Mouse (Mus musculus) NIH3T3 (cell line): Measurements from ENCODE around the gene Arpc3.
"Not testable (repeated sequence)": the region's sequence is repeated elsewhere in the genome, so short reads cannot be mapped to it uniquely, and the experiment has no call there.

Source experiments
- DNase-seq: peaks from one replicate; pipeline ENCODE4 v3.0.0-alpha.2; 2012; ENCODE audit warnings: low read depth

The Arpc3 gene

GRCm38 (mm10) chr5:122439400-122440094 is 47.9 kb downstream of the Arpc3 start:
- DNase-seq: no peak

- no peak for DNase-seq
Observed at GRCm38 (mm10) chr5:122440095-122440630, 48.5 kb downstream of the Arpc3 start.

GRCm38 (mm10) chr5:122444492-122444891 is 52.8 kb downstream of the Arpc3 start:
- no peak for DNase-seq

- no peak for DNase-seq
Observed at GRCm38 (mm10) chr5:122445051-122445610, 53.5 kb downstream of the Arpc3 start.

GRCm38 (mm10) chr5:122447857-122448256 is 56.2 kb downstream of the Arpc3 start:
- no peak for DNase-seq

GRCm38 (mm10) chr5:122448869-122449268 is 57.2 kb downstream of the Arpc3 start:
- DNase-seq: no peak

- DNase-seq: no peak
Observed at GRCm38 (mm10) chr5:122449946-122450345, 58.3 kb downstream of the Arpc3 start.

- DNase-seq: no peak
Observed at GRCm38 (mm10) chr5:122450913-122451317, 59.2 kb downstream of the Arpc3 start.

- no peak for DNase-seq
Observed at GRCm38 (mm10) chr5:122451324-122451723, 59.6 kb downstream of the Arpc3 start.

GRCm38 (mm10) chr5:122452194-122452593 is 60.5 kb downstream of the Arpc3 start:
- no peak for DNase-seq

- DNase-seq: no peak
Observed at GRCm38 (mm10) chr5:122453188-122453587, 61.5 kb downstream of the Arpc3 start.

GRCm38 (mm10) chr5:122454442-122454841 is 62.8 kb downstream of the Arpc3 start:
- DNase-seq: no peak

GRCm38 (mm10) chr5:122454883-122455282 is 63.2 kb downstream of the Arpc3 start:
- DNase-seq: no peak

- DNase-seq: no peak
Observed at GRCm38 (mm10) chr5:122455584-122455983, 63.9 kb downstream of the Arpc3 start.

GRCm38 (mm10) chr5:122457054-122457453 is 65.4 kb downstream of the Arpc3 start:
- not testable (repeated sequence) for DNase-seq

GRCm38 (mm10) chr5:122458066-122458465 is 66.4 kb downstream of the Arpc3 start:
- no peak for DNase-seq

GRCm38 (mm10) chr5:122459335-122459734 is 67.7 kb downstream of the Arpc3 start:
- DNase-seq: no peak

- no peak for DNase-seq
Observed at GRCm38 (mm10) chr5:122460656-122461055, 69.0 kb downstream of the Arpc3 start.

GRCm38 (mm10) chr5:122461431-122461830 is 69.8 kb downstream of the Arpc3 start:
- DNase-seq: no peak
